Mouse (Mus musculus) kidney, adult 2 months (tissue): ENCODE measurements around the gene Klrc3.

Source experiments
- CTCF ChIP-seq: fragments of 200-500 bp; conservative IDR thresholded peaks from 2 replicates; pipeline ENCODE4 v1.5.1; 2011; ENCODE audit warnings: low read depth, mild to moderate bottlenecking, control low read depth, low read length, moderate library complexity, mixed read lengths; ENCODE audit not compliant: insufficient read depth, insufficient read length
- POLR2A ChIP-seq: fragments of 200-500 bp; IDR thresholded peaks from one replicate; pipeline ENCODE4 v1.6.1; 2011; ENCODE audit warnings: low read depth, low read length, control low read depth

GRCm38 (mm10) chr6:129623735-129624134 is 19.4 kb downstream of the Klrc3 start, which contains the start of gene Klrk1:
- TF ChIP-seq CTCF, result no peak
- no peak for TF ChIP-seq POLR2A
